Mouse (Mus musculus) liver, postnatal 0 days (tissue): ENCODE measurements around the gene Ybx3. TPM values are rescaled to one million over a fixed set of nuclear protein-coding genes. Genes with fewer than 3 reads are reported as not detected.

Experiments
- ATAC-seq: fragments of 200-750 bp; cut with Nextera tagmentation; 2 replicates; pipeline ENCODE4 v1.8.0; 2017; ENCODE audit warnings: mild to moderate bottlenecking, moderate library complexity
- DNase-seq: peaks from one replicate; pipeline ENCODE4 v3.0.0-alpha.2; 2016
- H3K27ac ChIP-seq: fragments of 300-500 bp; sonication (generic); 2 replicates; pipeline ENCODE4 v1.5.1; 2014; ENCODE audit warnings: antibody characterized with exemption, moderate library complexity, mild to moderate bottlenecking, low read depth
- H3K27me3 ChIP-seq: fragments of 300-500 bp; sonication (generic); 2 replicates; pipeline ENCODE4 v1.6.1; 2014; ENCODE audit warnings: low read length, control low read depth, mixed read lengths; ENCODE audit not compliant: insufficient read depth
- H3K36me3 ChIP-seq: fragments of 300-500 bp; sonication (generic); replicated peaks from 2 replicates; pipeline ENCODE4 v1.6.1; 2014; ENCODE audit warnings: mild to moderate bottlenecking, control low read depth, low read length, moderate library complexity, mixed read lengths; ENCODE audit not compliant: insufficient read depth
- H3K4me1 ChIP-seq: fragments of 300-500 bp; sonication (generic); 2 replicates; pipeline ENCODE4 v1.6.1; 2014; ENCODE audit warnings: antibody characterized with exemption, mild to moderate bottlenecking, control low read depth; ENCODE audit not compliant: insufficient read depth
- H3K4me2 ChIP-seq: fragments of 300-500 bp; sonication (generic); 2 replicates; pipeline ENCODE4 v1.6.1; 2014; ENCODE audit warnings: low read depth, mild to moderate bottlenecking, low read length, moderate library complexity, mixed read lengths
- H3K4me3 ChIP-seq: fragments of 300-500 bp; sonication (generic); 2 replicates; pipeline ENCODE4 v1.5.1; 2014; ENCODE audit warnings: low read depth, low read length
- H3K9ac ChIP-seq: fragments of 300-500 bp; sonication (generic); replicated peaks from 2 replicates; pipeline ENCODE4 v1.6.1; 2014; ENCODE audit warnings: mild to moderate bottlenecking, moderate library complexity
- H3K9me3 ChIP-seq: fragments of 300-500 bp; sonication (generic); 2 replicates; pipeline ENCODE4 v1.6.1; 2016; ENCODE audit warnings: mild to moderate bottlenecking, control low read depth, low read length, mixed read lengths
- CTCF ChIP-seq: sonication (generic); IDR thresholded peaks from 2 replicates; pipeline ENCODE4 v1.5.1; 2016; ENCODE audit warnings: antibody characterized with exemption, low read depth
- EP300 ChIP-seq: IDR thresholded peaks from 2 replicates; pipeline ENCODE4 v1.6.1; 2016; ENCODE audit warnings: antibody characterized with exemption, low read depth, mild to moderate bottlenecking
- WGBS: fragments of 180-500 bp; shearing (Covaris S2); extraction: QIAGEN DNeasy Blood & Tissue Kit; methylation state at CpG from one replicate; pipeline ENCODE4 v1.1.7; 2014; ENCODE audit not compliant: insufficient replicate concordance; 5-methylcytosine and 5-hydroxymethylcytosine counted together
- polyA plus RNA-seq: library from polyadenylated mRNA; unstranded; fragments of >200 nt; fragmentation: Nextera tagmentation; extraction: Ambion mirVana; gene quantifications from 2 replicates; pipeline ENCODE4 v1.2.1, GENCODE M21; 2015

Ybx3 gene
- polyA plus RNA-seq, 1 experiment from 2014 or later, result 38.9 TPM

GRCm38 (mm10) chr6:131316155-131317101 is 71.8 kb downstream of the Ybx3 start:
- no peak for TF ChIP-seq EP300
- no peak for TF ChIP-seq CTCF
- Histone ChIP-seq H3K27me3 (no peaks in the 10 kb centered on the region), H3K27ac (no peak overlapping the region), H3K9me3 (no peaks in the 10 kb centered on the region), H3K9ac (no peak overlapping the region), H3K4me1 (peaks cover 5% of the 10 kb centered on the region; the same call in 1 of the 2 replicates), H3K36me3 (no peaks in the 10 kb centered on the region), H3K4me2 (no peak overlapping the region), H3K4me3 (no peak overlapping the region)
- ATAC-seq (0 out of 2 replicates have a peak, but pooled peaks have one; percentile 31), DNase-seq (no peak)
- WGBS, result 66% methylated on average over 7 of the region's 7 CpGs

Other genes with a start within 250 kb of the Ybx3 start
- 0.90 and 1.1 TPM in 2 replicates for gene Klra2, start 141.1 kb downstream of the Ybx3 start, polyA plus RNA-seq
- 22.8 and 24.7 TPM in 2 replicates for gene Magohb, start 95.2 kb downstream of the Ybx3 start, polyA plus RNA-seq
- 0.25 and 0.32 TPM in 2 replicates for gene Styk1, start 34.9 kb downstream of the Ybx3 start, polyA plus RNA-seq
- gene 5430401F13Rik, start 97.9 kb upstream of the Ybx3 start, polyA plus RNA-seq, result not detected in 2 replicates
- not detected in 2 replicates for gene Gm6619, start 97.9 kb upstream of the Ybx3 start, polyA plus RNA-seq
- gene Tas2r130, start 242.4 kb upstream of the Ybx3 start, polyA plus RNA-seq, result not detected in 2 replicates